Mouse (Mus musculus) fibroblast of lung, adult 2 months (primary cell): ENCODE measurements around the gene Ubald1.

ENCODE experiments used
- DNase-seq: peaks from one replicate; pipeline ENCODE4 v3.0.0-alpha.2; 2011; ENCODE audit warnings: low read depth

The Ubald1 gene

DNA sequence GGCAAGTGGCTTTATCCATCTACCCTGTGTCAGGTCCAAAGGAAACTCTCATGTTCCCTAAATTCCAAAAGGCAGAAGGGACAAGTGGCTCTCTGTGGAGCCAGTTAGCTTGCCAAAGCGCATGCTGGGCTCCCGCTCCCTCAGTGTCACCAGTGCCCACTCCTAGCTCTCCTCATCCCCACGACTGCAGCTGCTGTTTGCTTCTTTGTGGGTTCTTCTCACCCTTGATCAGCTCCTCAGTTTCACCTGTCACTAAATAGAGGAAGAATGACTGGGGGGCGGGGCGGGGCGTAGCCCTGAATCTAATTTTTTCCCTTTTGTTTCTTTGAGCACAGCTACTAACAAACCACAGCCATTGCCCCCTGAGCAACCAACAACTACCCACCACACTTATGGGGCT is 18.8 kb upstream of the Ubald1 start:
- DNase-seq, result no peak

- no peak for DNase-seq
These were observed 17.1 kb upstream of the Ubald1 start for GRCm38 (mm10) chr16:4897146-4897730.

DNA sequence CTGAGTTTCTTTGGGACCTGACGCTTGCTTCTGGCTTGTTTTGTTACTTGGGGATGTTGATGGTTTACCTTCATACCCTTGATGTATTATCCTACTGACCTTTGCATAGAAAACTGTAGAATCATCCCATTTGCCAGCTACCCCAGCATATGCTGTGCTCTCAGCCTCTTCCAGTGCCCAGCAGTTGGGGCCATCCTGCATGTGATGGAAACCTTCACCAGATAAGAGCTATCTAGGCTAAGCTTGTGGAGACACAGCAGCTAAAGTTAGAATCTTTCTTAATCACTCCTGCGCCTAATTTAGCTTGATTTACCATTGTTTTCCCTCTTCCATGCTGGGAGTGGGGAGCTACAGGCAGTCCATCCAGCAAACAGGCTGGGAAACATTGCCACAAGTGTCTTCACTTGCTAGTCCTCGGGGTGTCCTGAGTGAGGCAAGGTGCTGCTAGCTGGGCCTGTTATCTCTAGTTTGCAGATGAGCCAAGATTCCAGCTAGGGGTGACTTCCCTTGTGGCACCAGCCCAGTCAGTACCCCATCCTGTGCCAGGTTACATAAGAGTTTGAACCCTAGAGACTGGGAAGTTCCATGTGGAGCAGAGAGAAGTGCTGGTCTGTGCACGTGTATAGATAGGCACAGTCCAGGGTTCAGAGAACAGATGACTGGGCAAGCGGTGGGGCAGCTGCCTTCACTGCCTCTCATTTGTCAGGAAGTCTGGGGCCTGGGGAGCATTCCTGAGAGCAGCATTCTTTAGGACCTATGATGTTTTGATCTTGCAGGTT is 16.3 kb upstream of the Ubald1 start:
- DNase-seq, result no peak

DNA sequence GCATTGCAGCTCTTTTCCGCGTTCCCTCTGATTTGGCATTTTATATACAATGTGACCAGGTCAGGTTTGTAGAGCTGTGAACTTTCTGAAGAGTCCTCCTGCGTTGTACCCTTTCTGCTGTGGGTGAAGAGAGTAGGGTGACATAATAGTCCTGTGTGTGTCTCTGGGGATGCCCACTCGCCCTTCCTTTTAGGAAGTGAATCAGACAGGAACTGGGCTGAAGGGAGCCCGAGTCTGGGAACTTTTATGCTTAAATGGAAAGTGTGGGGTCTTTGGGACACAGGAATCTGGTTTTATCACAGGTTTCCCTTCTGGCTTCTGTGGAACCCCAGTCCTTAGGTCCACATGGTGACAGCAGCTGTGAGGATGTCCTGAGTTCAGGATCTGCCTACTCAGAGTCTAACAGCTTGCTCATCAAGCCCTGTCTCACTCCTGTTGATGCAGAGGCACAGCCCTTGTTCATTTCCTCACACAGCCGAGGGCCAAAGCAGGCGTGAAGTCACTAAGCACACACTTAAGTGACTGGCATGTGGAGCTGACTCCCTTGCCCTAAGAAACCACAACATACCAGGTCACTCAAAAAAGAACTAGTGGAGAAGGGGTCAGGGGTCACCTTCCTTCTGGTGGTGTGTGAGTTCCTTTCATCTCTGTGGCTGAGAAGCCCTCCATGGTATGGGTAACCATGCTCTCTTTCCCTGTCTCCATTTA is 14.2 kb upstream of the Ubald1 start:
- no peak for DNase-seq

DNA sequence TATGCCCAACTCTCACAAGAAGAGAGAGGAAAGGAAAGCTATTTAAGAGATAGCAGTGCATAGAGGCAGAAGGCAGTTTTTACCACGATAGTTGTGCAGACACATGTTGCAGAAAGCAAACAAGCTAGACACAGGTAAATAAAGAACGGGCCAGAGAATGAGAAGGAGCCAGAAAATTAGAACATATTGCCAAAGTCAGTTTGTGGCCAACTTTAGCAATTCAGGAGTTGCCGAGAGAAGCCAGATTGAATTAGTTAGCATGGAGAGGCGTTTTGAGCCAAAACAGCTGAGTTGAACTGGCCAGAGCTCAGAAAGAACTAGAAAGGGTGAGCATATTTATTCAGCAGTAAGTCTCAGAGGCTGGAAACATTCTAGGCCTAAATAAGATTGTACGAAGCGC is 12.1 kb upstream of the Ubald1 start:
- no peak for DNase-seq

DNA sequence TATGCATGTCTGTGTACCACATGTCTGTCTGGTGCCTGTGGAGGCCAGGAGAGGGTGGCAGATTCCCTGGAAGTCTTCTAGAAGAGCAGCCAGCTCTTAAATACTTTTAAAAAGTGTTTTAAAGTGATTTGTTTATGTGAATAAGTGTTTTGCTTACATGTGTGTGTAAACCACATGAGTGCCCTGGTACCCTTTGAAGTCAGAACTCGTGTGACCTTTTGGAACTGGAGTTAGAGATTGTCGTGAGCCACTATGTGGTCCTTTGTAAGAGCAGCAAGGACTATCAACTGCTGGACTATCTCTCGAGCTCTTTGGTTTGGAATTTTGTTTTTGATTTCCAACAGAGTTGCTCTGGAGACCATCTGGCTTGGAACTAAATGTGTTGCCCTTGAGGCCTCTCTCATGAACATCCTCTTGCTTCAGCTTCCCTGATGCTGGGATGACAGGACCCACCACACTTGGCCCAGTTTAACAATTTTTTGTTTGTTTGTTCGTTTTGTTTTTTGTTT is 10.1 kb upstream of the Ubald1 start:
- DNase-seq, result no peak

- DNase-seq, result no peak
These were observed 6.5 kb upstream of the Ubald1 start for GRCm38 (mm10) chr16:4886690-4887020.

DNA sequence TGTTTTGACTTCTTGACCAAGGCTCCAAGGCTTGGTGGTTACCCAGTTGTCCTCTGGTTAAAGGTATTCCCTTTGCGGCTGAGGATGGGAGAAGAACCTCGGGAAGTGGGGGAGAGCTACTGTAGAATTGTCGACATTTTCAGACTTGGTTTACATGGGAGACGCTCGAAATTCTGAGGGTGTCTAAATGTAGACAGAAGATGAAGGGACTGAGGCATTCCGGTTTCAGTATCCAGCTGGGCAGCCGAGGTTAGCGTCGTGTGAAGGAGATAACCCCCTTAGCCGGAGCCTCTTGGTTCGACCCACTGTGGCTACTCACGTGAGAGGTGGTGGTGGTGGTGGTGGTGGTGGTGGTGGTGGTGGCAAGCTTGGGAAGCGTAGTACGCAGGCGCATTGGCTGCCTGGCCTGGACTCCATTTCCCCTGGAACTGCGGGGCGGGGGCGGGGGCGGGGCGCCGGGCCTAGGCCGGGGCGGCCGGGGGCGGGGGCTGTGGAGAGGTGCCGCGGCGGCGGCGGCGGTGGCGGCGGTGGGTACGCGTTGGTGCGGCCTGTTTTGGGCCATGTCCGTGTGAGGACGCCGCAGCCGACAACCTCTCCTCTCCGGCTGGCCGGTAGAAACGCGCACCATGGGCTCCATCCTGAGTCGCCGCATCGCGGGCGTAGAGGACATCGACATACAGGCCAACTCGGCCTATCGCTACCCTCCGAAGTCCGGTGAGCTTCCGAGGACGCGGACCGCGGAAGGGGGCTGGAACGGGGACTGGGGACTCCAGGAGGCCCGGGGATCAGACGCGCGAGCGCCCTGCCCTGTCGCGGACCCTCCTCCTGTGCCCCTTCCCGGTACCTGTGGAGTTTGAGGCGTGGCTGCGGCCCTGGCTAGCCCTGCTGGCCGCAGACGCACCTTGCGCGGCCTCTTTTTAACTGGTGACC is 5.9 kb upstream of the Ubald1 start, which contains the start of gene Mgrn1:
Gene Mgrn1, plus strand, starts transcription at position 490 of the 930 bp plus-strand sequence.
- peak; percentile 46 for DNase-seq

GRCm38 (mm10) chr16:4884930-4885329 is 4.8 kb upstream of the Ubald1 start:
- DNase-seq, result no peak

DNA sequence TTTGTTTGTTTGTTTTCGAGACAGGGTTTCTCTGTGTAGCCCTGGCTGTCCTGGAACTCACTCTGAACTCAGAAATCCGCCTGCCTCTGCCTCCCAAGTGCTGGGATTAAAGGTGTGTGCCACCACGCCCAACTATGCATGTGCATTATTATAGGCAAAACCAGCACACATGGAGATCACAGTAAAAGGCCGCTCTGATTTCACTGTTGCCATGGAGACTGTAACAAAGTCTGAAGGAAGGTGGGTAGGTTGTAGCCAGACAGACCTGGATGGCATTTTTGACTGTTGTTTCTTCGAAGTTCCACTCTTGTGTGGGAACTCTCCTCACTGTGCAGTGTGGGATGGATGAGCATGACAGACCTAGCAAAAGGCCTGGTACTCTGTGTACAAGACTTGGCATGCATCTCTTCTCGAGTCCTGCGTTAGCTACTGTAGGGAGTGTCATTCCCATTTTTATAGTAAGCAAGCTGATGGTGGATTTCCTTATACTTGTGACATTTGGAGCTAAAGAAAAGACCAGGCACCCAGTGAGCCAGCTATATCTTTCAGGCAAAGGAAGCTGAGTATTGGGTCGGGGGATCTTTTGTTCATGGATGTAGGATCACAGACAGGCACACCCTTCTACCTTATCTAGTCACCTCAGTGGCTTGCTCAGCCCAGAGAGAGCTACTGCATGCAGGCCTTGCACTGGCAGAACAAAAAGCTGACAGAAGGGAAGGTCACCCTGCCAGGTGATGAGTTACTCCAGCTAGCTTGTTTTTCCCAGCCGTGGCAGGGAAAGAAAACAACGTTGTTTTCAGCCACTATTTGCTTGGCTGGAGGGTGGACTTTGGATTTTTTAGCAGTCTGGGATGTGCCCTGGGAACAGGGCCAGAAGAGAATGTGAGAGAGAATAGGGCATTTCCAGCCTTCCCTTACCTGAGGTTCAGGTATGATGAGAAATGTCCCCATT is 1.6 kb upstream of the Ubald1 start:
- DNase-seq, result no peak

DNA sequence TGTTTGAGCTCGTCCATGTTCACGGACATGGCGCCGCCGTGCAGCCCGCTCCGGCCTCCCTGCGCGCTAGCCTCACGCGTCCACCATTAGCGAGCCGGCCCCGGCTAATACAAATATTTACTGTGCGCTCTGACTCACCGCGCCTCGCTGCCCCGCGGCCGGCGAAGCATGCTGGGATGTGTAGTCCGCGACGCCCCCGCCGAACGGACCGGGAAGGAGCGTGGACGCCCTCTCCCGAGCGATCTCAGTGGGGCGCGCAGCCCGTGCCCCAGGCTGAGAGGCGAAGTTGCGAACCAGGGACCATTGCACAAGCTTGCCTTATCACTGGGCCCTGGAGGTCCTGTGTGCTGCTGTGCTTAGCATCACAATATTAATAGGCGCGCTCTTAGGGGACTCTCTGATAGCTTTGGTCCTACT is 399 bp downstream of the Ubald1 start:
- DNase-seq, result peak; percentile 69

- no peak for DNase-seq
These were observed 911 bp downstream of the Ubald1 start for GRCm38 (mm10) chr16:4879101-4879707.

GRCm38 (mm10) chr16:4878192-4878885 is 1.8 kb downstream of the Ubald1 start:
- DNase-seq, result no peak

- DNase-seq, result no peak
These were observed 2.4 kb downstream of the Ubald1 start for GRCm38 (mm10) chr16:4877701-4878100.

GRCm38 (mm10) chr16:4877195-4877594 is 2.9 kb downstream of the Ubald1 start:
- no peak for DNase-seq

DNA sequence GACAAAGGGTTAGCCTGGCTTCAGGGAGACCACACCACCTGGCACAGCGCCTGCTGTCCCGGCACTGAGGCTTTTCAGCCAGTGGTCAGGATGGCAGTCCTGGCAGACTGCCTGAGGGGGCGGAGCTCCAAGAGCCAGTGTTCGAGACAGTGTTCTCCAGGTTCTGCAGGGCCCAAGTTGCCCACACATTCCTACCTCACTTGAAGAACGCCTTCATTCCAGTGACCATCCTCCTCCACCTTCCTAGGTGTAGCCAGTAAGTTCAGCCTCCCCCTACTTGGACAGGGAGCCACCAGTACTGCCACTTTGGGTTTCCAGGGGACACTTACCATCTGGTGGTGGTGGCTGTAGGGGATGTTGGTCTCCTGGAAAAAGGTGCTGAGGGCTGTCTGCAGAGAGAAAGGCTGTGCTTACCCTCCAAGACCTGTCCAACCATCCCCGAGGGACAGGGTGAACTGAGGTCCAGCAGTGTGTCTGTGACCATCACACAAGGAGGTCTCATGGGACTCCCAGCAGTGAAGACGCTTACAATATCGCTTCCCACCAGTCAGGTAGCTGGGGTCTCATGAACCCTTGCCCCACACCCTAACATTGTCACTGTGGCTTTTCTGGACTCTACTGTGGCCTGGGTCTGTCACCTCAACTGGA is 4.0 kb downstream of the Ubald1 start:
- no peak for DNase-seq

DNA sequence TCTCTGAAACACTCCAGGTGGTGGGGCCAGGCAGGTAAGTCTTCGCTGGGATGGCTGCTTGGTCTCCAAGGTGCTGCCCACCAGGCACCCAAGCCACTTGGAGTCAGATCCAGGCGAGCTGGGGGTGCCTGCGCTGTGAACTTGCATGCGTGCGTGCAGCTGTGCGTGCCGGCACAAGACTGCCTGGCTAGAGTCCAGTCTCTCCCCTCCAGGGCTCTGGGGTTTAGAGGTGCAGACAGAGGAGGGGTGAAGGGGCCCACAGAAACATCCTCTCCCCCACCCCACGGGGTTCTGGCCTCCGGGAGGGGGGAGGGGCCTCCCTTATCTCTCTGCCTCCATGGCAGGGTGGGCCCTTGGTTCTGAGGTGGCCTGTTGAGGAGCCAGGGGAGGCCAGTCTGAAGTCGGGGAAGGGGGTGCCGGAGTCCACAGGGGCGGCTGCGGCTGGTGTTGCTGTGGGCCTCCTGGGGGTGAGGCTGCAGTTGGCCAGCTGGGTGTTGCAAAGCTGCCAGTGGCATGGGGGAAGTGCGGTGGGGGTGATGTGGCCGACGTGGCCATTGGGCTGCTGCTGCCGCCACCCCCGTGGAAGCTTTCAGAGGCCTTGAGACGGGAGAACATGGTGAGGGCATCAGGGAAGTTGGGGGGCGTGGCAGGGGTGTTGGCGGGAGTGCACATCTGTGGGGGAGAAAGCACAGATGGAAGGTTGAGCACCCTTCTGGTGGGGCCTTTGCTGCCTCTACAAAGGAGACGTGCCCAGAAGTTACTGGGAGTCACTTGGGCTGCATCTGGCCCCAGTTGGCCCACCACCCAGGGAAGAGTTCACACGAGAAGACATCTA is 4.7 kb downstream of the Ubald1 start:
- no peak for DNase-seq

DNA sequence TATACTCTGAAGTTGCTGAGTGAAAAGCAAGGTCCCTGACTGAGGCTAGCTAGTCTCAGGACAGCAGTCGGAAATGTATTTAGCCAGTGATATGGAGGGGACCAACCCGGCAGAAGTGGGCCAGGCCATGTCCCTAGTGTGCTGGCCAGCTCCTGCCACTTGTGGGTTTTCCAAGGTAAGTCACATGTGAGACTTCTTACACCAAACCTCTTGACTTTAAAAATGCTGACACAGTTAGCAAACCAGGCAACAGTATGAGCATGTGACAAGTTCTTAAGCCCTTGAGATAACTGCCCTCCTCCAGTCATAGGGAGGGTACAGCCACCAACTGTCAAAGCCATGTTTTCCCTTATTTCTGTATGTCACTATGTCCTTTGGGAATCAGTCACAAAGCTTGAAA is 8.2 kb downstream of the Ubald1 start:
- DNase-seq, result no peak
